Mouse (Mus musculus) heart, postnatal 14 days (tissue): ENCODE measurements around the gene Vps39. TPM values are rescaled to one million over a fixed set of nuclear protein-coding genes. Genes with fewer than 3 reads are reported as not detected.

ENCODE experiments used
- DNase-seq, 2 experiments: peaks; one replicate each; pipeline ENCODE4 v3.0.0; 2021 to 2022
- intact Hi-C: fragments of 180-260 bp; cut with DNase I; formaldehyde crosslinking; loops from one replicate; pipeline ENCODE4 v1.15.1; 2025
- total RNA-seq, 2 experiments: library from RNA; stranded (reverse); gene quantifications; 2 replicates each; pipeline ENCODE4 v1.2.3; 2021

Gene Vps39
- total RNA-seq, 2 experiments from 2014 or later, result 26.4 to 28.9 TPM

GRCm38 (mm10) chr2:120304113-120304512, 48.8 kb downstream of the Vps39 start:
- intact Hi-C loops, result no loop called here
- peak in 1 of 2 experiments; percentile 28 for DNase-seq

- intact Hi-C loops, result no loop called here
- DNase-seq, result no peak
These were observed 51.9 kb downstream of the Vps39 start for GRCm38 (mm10) chr2:120301076-120301475.

GRCm38 (mm10) chr2:120299866-120300265, 53.1 kb downstream of the Vps39 start:
- intact Hi-C loops, result no loop called here
- no peak for DNase-seq

GRCm38 (mm10) chr2:120296160-120296559, 56.8 kb downstream of the Vps39 start:
- intact Hi-C loops, result no loop called here
- DNase-seq, result no peak

- intact Hi-C loops, result no loop called here
- DNase-seq, result no peak
These were observed 61.4 kb downstream of the Vps39 start for GRCm38 (mm10) chr2:120291471-120292078.

- DNase-seq, result no peak
- intact Hi-C loops, result no loop called here
These were observed 63.9 kb downstream of the Vps39 start, which contains the start of gene Pla2g4d for GRCm38 (mm10) chr2:120288995-120289394. TSS of gene Pla2g4d (minus strand) at chr2:120289197.

GRCm38 (mm10) chr2:120288401-120288800, 64.5 kb downstream of the Vps39 start:
- no peak for DNase-seq
- intact Hi-C loops, result no loop called here

GRCm38 (mm10) chr2:120285639-120286038, 67.3 kb downstream of the Vps39 start:
- intact Hi-C loops, result no loop called here
- no peak for DNase-seq

- intact Hi-C loops, result loop anchor here (5.0 kb wide), 1 partner anchor 112 kb away; no protein-coding TSS in a partner anchor
- no peak for DNase-seq
These were observed 68.2 kb downstream of the Vps39 start for GRCm38 (mm10) chr2:120284705-120285104.

- no peak for DNase-seq
- intact Hi-C loops, result loop anchor here (5.0 kb wide), 1 partner anchor 112 kb away; no protein-coding TSS in a partner anchor
These were observed 68.8 kb downstream of the Vps39 start for GRCm38 (mm10) chr2:120284094-120284493.

GRCm38 (mm10) chr2:120283550-120283949, 69.4 kb downstream of the Vps39 start:
- intact Hi-C loops, result loop anchor here (5.0 kb wide), 1 partner anchor 111 kb away; no protein-coding TSS in a partner anchor

GRCm38 (mm10) chr2:120281221-120281620, 71.7 kb downstream of the Vps39 start:
- intact Hi-C loops, result loop anchor here (5.0 kb wide), 1 partner anchor 109 kb away; no protein-coding TSS in a partner anchor
- no peak for DNase-seq

More at GRCm38 (mm10) chr2:120283550-120283949, 69.4 kb downstream of the Vps39 start:
- no peak for DNase-seq

GRCm38 (mm10) chr2:120279961-120280360, 73.0 kb downstream of the Vps39 start:
- intact Hi-C loops, result loop anchor here (5.0 kb wide), 2 partner anchors 108 to 198 kb away; no protein-coding TSS in a partner anchor
- DNase-seq, result peak; percentile 40 to 64

GRCm38 (mm10) chr2:120276951-120277350, 76.0 kb downstream of the Vps39 start:
- DNase-seq, result no peak
- intact Hi-C loops, result loop anchor here (5.0 kb wide), 1 partner anchor 195 kb away; no protein-coding TSS in a partner anchor

- no peak for DNase-seq
- intact Hi-C loops, result no loop called here
These were observed 84.3 kb downstream of the Vps39 start for GRCm38 (mm10) chr2:120268635-120269034.

Other genes with a start within 250 kb of the Vps39 start
- 100 to 1,000 TPM; 439 to 440 TPM for gene Ehd4, start 198.5 kb downstream of the Vps39 start, total RNA-seq
- 1 to 10 TPM; 3.6 to 3.8 TPM for gene Pla2g4e, start 107.8 kb downstream of the Vps39 start, total RNA-seq
- gene Pla2g4d, start 63.9 kb downstream of the Vps39 start, total RNA-seq, result not detected
- not detected for gene Pla2g4f, start 39.0 kb downstream of the Vps39 start, total RNA-seq
- gene Ganc, start 50.8 kb upstream of the Vps39 start, total RNA-seq, result 10 to 100 TPM; 23.4 to 23.5 TPM
- 10 to 100 TPM; 19.1 to 19.7 TPM for gene Tmem87a, start 51.0 kb upstream of the Vps39 start, total RNA-seq
- 1 to 10 TPM; 2.0 to 2.9 TPM for gene Capn3, start 102.9 kb upstream of the Vps39 start, total RNA-seq
- gene Zfp106, start 210.7 kb upstream of the Vps39 start, total RNA-seq, result 100 to 1,000 TPM; 266 to 269 TPM
- gene Snap23, start 214.5 kb upstream of the Vps39 start, total RNA-seq, result 10 to 100 TPM; 46.2 to 50.4 TPM